Mouse (Mus musculus) myocyte (in vitro differentiated cells): ENCODE results near the gene Pitpna. TPM values are rescaled to one million over a fixed set of nuclear protein-coding genes. Genes with fewer than 3 reads are reported as not detected.

Experiments
- H3K27me3 ChIP-seq: one replicate; pipeline ENCODE4 v1.6.1; 2011; ENCODE audit not compliant: control insufficient read depth, insufficient read depth, insufficient read length
- H3K36me3 ChIP-seq: one replicate; pipeline ENCODE4 v1.6.1; 2011; ENCODE audit not compliant: control insufficient read depth, insufficient read depth
- H3K4me2 ChIP-seq: one replicate; pipeline ENCODE4 v1.6.1; 2011; ENCODE audit warnings: low read depth, control low read depth
- H3K4me3 ChIP-seq: one replicate; pipeline ENCODE4 v1.5.1; 2011; ENCODE audit warnings: mild to moderate bottlenecking, control low read depth, moderate library complexity
- H3K79me2 ChIP-seq: one replicate; pipeline ENCODE4 v1.6.1; 2011; ENCODE audit not compliant: control insufficient read depth, insufficient read depth
- H3ac ChIP-seq: one replicate; pipeline ENCODE4 v1.6.1; 2011; ENCODE audit not compliant: control insufficient read depth, insufficient read length
- CEBPB ChIP-seq: IDR thresholded peaks from 2 replicates; pipeline ENCODE4 v1.6.1; 2011; ENCODE audit warnings: mild to moderate bottlenecking, moderate library complexity; ENCODE audit not compliant: poor library complexity, insufficient read depth, severe bottlenecking
- E2F4 ChIP-seq: IDR thresholded peaks from one replicate; pipeline ENCODE4 v1.6.1; 2011; ENCODE audit warnings: mild to moderate bottlenecking, control low read depth, moderate library complexity; ENCODE audit not compliant: insufficient read depth
- MAX ChIP-seq: IDR thresholded peaks from one replicate; pipeline ENCODE4 v1.6.1; 2011; ENCODE audit warnings: low read depth, mild to moderate bottlenecking, control low read depth
- MYOD1 ChIP-seq, 3 experiments: IDR thresholded peaks; one replicate each; pipeline ENCODE4 v1.6.1; 2011; ENCODE audit warnings: control low read depth in 2 of 3, low read depth in 2 of 3, mild to moderate bottlenecking in 2 of 3, moderate library complexity in 1 of 3; ENCODE audit not compliant: insufficient read length in 2 of 3, control insufficient read depth in 1 of 3
- MYOG ChIP-seq, 3 experiments: IDR thresholded peaks; one replicate each; pipeline ENCODE4 v1.6.1; 2011; ENCODE audit warnings: control low read depth in 2 of 3, low read depth in 2 of 3, mild to moderate bottlenecking in 2 of 3; ENCODE audit not compliant: insufficient read length in 2 of 3, control insufficient read depth in 1 of 3, insufficient read depth in 1 of 3
- POLR2A ChIP-seq: IDR thresholded peaks from one replicate; pipeline ENCODE4 v1.6.1; 2011; ENCODE audit warnings: low read depth, mild to moderate bottlenecking, control low read depth, moderate library complexity; ENCODE audit not compliant: insufficient read length
- POLR2AphosphoS2 ChIP-seq: IDR thresholded peaks from one replicate; pipeline ENCODE4 v1.6.1; 2011; ENCODE audit warnings: low read depth, control low read depth; ENCODE audit not compliant: insufficient read length
- REST ChIP-seq: IDR thresholded peaks from one replicate; pipeline ENCODE4 v1.6.1; 2011; ENCODE audit warnings: mild to moderate bottlenecking, control low read depth, moderate library complexity; ENCODE audit not compliant: insufficient read depth, insufficient read length
- SRF ChIP-seq: IDR thresholded peaks from one replicate; pipeline ENCODE4 v1.6.1; 2011; ENCODE audit warnings: low read depth; ENCODE audit not compliant: control insufficient read depth, insufficient read length
- TCF12 ChIP-seq: IDR thresholded peaks from one replicate; pipeline ENCODE4 v1.6.1; 2011; ENCODE audit warnings: mild to moderate bottlenecking, control low read depth; ENCODE audit not compliant: poor library complexity, insufficient read depth, severe bottlenecking
- TCF3 ChIP-seq: IDR thresholded peaks from one replicate; pipeline ENCODE4 v1.6.1; 2011; ENCODE audit warnings: low read depth, control low read depth; ENCODE audit not compliant: insufficient read length
- USF1 ChIP-seq: IDR thresholded peaks from one replicate; pipeline ENCODE4 v1.6.1; 2011; ENCODE audit warnings: low read depth, mild to moderate bottlenecking, control low read depth, moderate library complexity
- polyA plus RNA-seq: library from polyadenylated mRNA; unstranded; fragments of >200 nt; fragmentation: generic; extraction: Trizol; gene quantifications from one replicate; pipeline ENCODE4 v1.2.1, GENCODE M21; 2012; ENCODE audit warnings: missing spikeins

The Pitpna gene
- polyA plus RNA-seq, 1 experiment, result 125 TPM

GRCm38 (mm10) chr11:75652942-75653684 lies 65.2 kb downstream of the Pitpna start:
- no peaks in the 10 kb centered on the region for H3K27me3 ChIP-seq
- peaks cover 23% of the 10 kb centered on the region for H3K79me2 ChIP-seq
- TF ChIP-seq CEBPB (no peak), POLR2A (no peak), POLR2AphosphoS2 (no peak), MYOG (IDR thresholded peaks at IDR 0.05; ENCODE audit: control insufficient read depth in 1 of 3, insufficient read depth in 1 of 3, insufficient read length in 2 of 3, low read depth in 2 of 3) (no peak), REST (no peak), USF1 (no peak), SRF (no peak), MYOD1 (IDR thresholded peaks at IDR 0.05; ENCODE audit: control insufficient read depth in 1 of 3, insufficient read length in 2 of 3, low read depth in 2 of 3) (no peak), TCF3 (no peak), TCF12 (no peak)
- H3K36me3 ChIP-seq, result peaks cover 5% of the 10 kb centered on the region
- peak overlapping the region; percentile 90 for H3K4me2 ChIP-seq
- peak overlapping the region; percentile 65 for H3K4me3 ChIP-seq
- H3ac ChIP-seq, result no peak overlapping the region

- Histone ChIP-seq H3K4me3 (peak overlapping the region; percentile 65), H3K27me3 (no peaks in the 10 kb centered on the region), H3K79me2 (peaks cover 23% of the 10 kb centered on the region), H3ac (no peak overlapping the region), H3K4me2 (peak overlapping the region; percentile 90), H3K36me3 (peaks cover 13% of the 10 kb centered on the region)
- TF ChIP-seq MYOD1 (IDR thresholded peaks at IDR 0.05; ENCODE audit: control insufficient read depth in 1 of 3, insufficient read length in 2 of 3, low read depth in 2 of 3), result peak in 1 of 3 experiments; percentile 41
- no peak for TF ChIP-seq USF1
- peak in 1 of 3 experiments; percentile 79 for TF ChIP-seq MYOG (IDR thresholded peaks at IDR 0.05; ENCODE audit: control insufficient read depth in 1 of 3, insufficient read depth in 1 of 3, insufficient read length in 2 of 3, low read depth in 2 of 3)
- peak; percentile 73 for TF ChIP-seq POLR2A
- no peak for TF ChIP-seq TCF12
- peak; percentile 82 for TF ChIP-seq POLR2AphosphoS2
- no peak for TF ChIP-seq CEBPB
- TF ChIP-seq REST, result no peak
- TF ChIP-seq E2F4, result no peak
- TF ChIP-seq TCF3, result no peak
- TF ChIP-seq MAX, result no peak
- no peak for TF ChIP-seq SRF
Observed at GRCm38 (mm10) chr11:75653781-75654470, 66.0 kb downstream of the Pitpna start.

- Histone ChIP-seq H3K79me2 (peaks cover 23% of the 10 kb centered on the region), H3K4me3 (peak overlapping the region; percentile 65), H3K4me2 (peak overlapping the region; percentile 86), H3K27me3 (no peaks in the 10 kb centered on the region), H3ac (peak overlapping the region; percentile 10), H3K36me3 (peaks cover 19% of the 10 kb centered on the region)
- TF ChIP-seq MYOD1 (IDR thresholded peaks at IDR 0.05; ENCODE audit: control insufficient read depth in 1 of 3, insufficient read length in 2 of 3, low read depth in 2 of 3) (peak in 2 of 3 experiments; percentile 64 to 80), POLR2A (no peak), MYOG (IDR thresholded peaks at IDR 0.05; ENCODE audit: control insufficient read depth in 1 of 3, insufficient read depth in 1 of 3, insufficient read length in 2 of 3, low read depth in 2 of 3) (peak in 2 of 3 experiments; percentile 45 to 88)
Observed at GRCm38 (mm10) chr11:75654471-75655390, 66.8 kb downstream of the Pitpna start.

- TF ChIP-seq SRF (peak; percentile 47), REST (no peak), E2F4 (no peak), TCF3 (no peak), MYOG (IDR thresholded peaks at IDR 0.05; ENCODE audit: control insufficient read depth in 1 of 3, insufficient read depth in 1 of 3, insufficient read length in 2 of 3, low read depth in 2 of 3) (peak in 1 of 3 experiments; percentile 9), TCF12 (no peak), USF1 (peak; percentile 20), MYOD1 (IDR thresholded peaks at IDR 0.05; ENCODE audit: control insufficient read depth in 1 of 3, insufficient read length in 2 of 3, low read depth in 2 of 3) (peak in 1 of 3 experiments; percentile 6), MAX (no peak), POLR2AphosphoS2 (peak; percentile 59), POLR2A (no peak)
- Histone ChIP-seq H3K4me2 (peak overlapping the region; percentile 86), H3K27me3 (no peaks in the 10 kb centered on the region), H3K79me2 (peaks cover 23% of the 10 kb centered on the region), H3ac (peak overlapping the region; percentile 10), H3K4me3 (peak overlapping the region; percentile 65), H3K36me3 (peaks cover 28% of the 10 kb centered on the region)
Observed at GRCm38 (mm10) chr11:75655621-75656545, 68.0 kb downstream of the Pitpna start.
